Mouse (Mus musculus) embryonic facial prominence, embryonic 10.5 days (tissue): ENCODE measurements around the gene Icosl. TPM values are rescaled to one million over a fixed set of nuclear protein-coding genes. Genes with fewer than 3 reads are reported as not detected.
"Not testable (repeated sequence)": the region's sequence is repeated elsewhere in the genome, so short reads cannot be mapped to it uniquely, and the experiment has no call there.

Experiments
- DNase-seq: peaks from one replicate; pipeline ENCODE4 v3.0.0-alpha.2; 2017; ENCODE audit warnings: low spot score
- H3K27ac ChIP-seq: fragments of 300-500 bp; sonication (generic); replicated peaks from 2 replicates; pipeline ENCODE4 v1.5.1; 2016; ENCODE audit warnings: mild to moderate bottlenecking
- H3K27me3 ChIP-seq: fragments of 300-500 bp; sonication (generic); replicated peaks from 2 replicates; pipeline ENCODE4 v1.6.1; 2016; ENCODE audit warnings: low read depth, mild to moderate bottlenecking; ENCODE audit not compliant: poor library complexity, severe bottlenecking
- H3K36me3 ChIP-seq: fragments of 300-500 bp; sonication (generic); replicated peaks from 2 replicates; pipeline ENCODE4 v1.6.1; 2016; ENCODE audit warnings: mild to moderate bottlenecking, moderate library complexity
- H3K4me1 ChIP-seq: fragments of 300-500 bp; sonication (generic); 2 replicates; pipeline ENCODE4 v1.6.1; 2016
- H3K4me3 ChIP-seq: fragments of 300-500 bp; sonication (generic); 2 replicates; pipeline ENCODE4 v1.5.1; 2016; ENCODE audit warnings: mild to moderate bottlenecking, moderate library complexity
- H3K9me3 ChIP-seq: fragments of 300-500 bp; sonication (generic); 2 replicates; pipeline ENCODE4 v1.6.1; 2016; ENCODE audit warnings: mild to moderate bottlenecking
- WGBS: fragments of 180-500 bp; shearing (Covaris S2); methylation state at CpG from one replicate; pipeline ENCODE4 v1.1.7; 2016; 5-methylcytosine and 5-hydroxymethylcytosine counted together
- polyA plus RNA-seq: library from polyadenylated mRNA; unstranded; fragments of >200 nt; fragmentation: Nextera tagmentation; extraction: Ambion mirVana; gene quantifications from 2 replicates; pipeline ENCODE4 v1.2.1, GENCODE M21; 2016

Gene Icosl
- polyA plus RNA-seq, 1 experiment from 2014 or later: 2.8 TPM

- H3K27ac ChIP-seq: no peak overlapping the region
- H3K36me3 ChIP-seq: no peaks in the 10 kb centered on the region
- H3K9me3 ChIP-seq: no peaks in the 10 kb centered on the region
- 28% methylated on average over 16 of the region's 16 CpGs for WGBS
- peak; percentile 50 for DNase-seq
- peaks cover 13% of the 10 kb centered on the region for H3K4me1 ChIP-seq
- no peaks in the 10 kb centered on the region for H3K27me3 ChIP-seq
- peak overlapping the region; percentile 49 for H3K4me3 ChIP-seq
These were observed 32.1 kb downstream of the Icosl start for GRCm38 (mm10) chr10:78100989-78101780.

GRCm38 (mm10) chr10:78104555-78105490, 35.7 kb downstream of the Icosl start:
- H3K36me3 ChIP-seq: no peaks in the 10 kb centered on the region
- WGBS: 86% methylated on average over 11 of the region's 11 CpGs

GRCm38 (mm10) chr10:78105548-78105947, 36.4 kb downstream of the Icosl start:
- H3K4me3 ChIP-seq: no peak overlapping the region
- no peaks in the 10 kb centered on the region for H3K27me3 ChIP-seq
- 85% methylated on average over 12 of the region's 12 CpGs for WGBS
- DNase-seq: no peak
- no peak overlapping the region for H3K27ac ChIP-seq
- no peaks in the 10 kb centered on the region for H3K9me3 ChIP-seq
- no peaks in the 10 kb centered on the region for H3K36me3 ChIP-seq
- peaks cover 13% of the 10 kb centered on the region for H3K4me1 ChIP-seq

More at GRCm38 (mm10) chr10:78104555-78105490, 35.7 kb downstream of the Icosl start:
- Histone ChIP-seq H3K4me3 (no peak overlapping the region), H3K9me3 (no peaks in the 10 kb centered on the region), H3K4me1 (peaks cover 13% of the 10 kb centered on the region), H3K27me3 (no peaks in the 10 kb centered on the region), H3K27ac (no peak overlapping the region)
- no peak for DNase-seq

- H3K27ac ChIP-seq: no peak overlapping the region
- H3K9me3 ChIP-seq: 0 out of 2 replicates have a peak, but pooled peaks cover 2% of the 10 kb centered on the region
- DNase-seq: no peak
- no peaks in the 10 kb centered on the region for H3K27me3 ChIP-seq
- 70% methylated on average over 4 of the region's 4 CpGs for WGBS
- H3K4me1 ChIP-seq: no peaks in the 10 kb centered on the region
- H3K4me3 ChIP-seq: no peak overlapping the region
- no peaks in the 10 kb centered on the region for H3K36me3 ChIP-seq
These were observed 45.5 kb downstream of the Icosl start for GRCm38 (mm10) chr10:78114521-78115092.

- no peak overlapping the region for H3K4me3 ChIP-seq
- H3K27me3 ChIP-seq: no peaks in the 10 kb centered on the region
- whole genome bisulfite sequencing: 78% methylated on average over 2 of the region's 2 CpGs
- no peak for DNase-seq
- H3K9me3 ChIP-seq: 0 out of 2 replicates have a peak, but pooled peaks cover 2% of the 10 kb centered on the region
- no peaks in the 10 kb centered on the region for H3K4me1 ChIP-seq
- no peaks in the 10 kb centered on the region for H3K36me3 ChIP-seq
- H3K27ac ChIP-seq: no peak overlapping the region
These were observed 46.1 kb downstream of the Icosl start for GRCm38 (mm10) chr10:78115153-78115552.

GRCm38 (mm10) chr10:78119422-78119821, 50.3 kb downstream of the Icosl start:
- H3K9me3 ChIP-seq: no peaks in the 10 kb centered on the region
- H3K27ac ChIP-seq: no peak overlapping the region
- no peak overlapping the region for H3K4me3 ChIP-seq
- WGBS: 90% methylated on average over 4 of the region's 4 CpGs
- DNase-seq: no peak
- no peaks in the 10 kb centered on the region for H3K27me3 ChIP-seq
- H3K36me3 ChIP-seq: no peaks in the 10 kb centered on the region
- H3K4me1 ChIP-seq: peaks cover 5% of the 10 kb centered on the region; the same call in 1 of the 2 replicates

- not testable (repeated sequence) for DNase-seq, H3K9me3 ChIP-seq, H3K27me3 ChIP-seq, H3K36me3 ChIP-seq, H3K27ac ChIP-seq, H3K4me3 ChIP-seq
- peaks cover 18% of the 10 kb centered on the region for H3K4me1 ChIP-seq
- 65% methylated on average over 6 of the region's 6 CpGs for WGBS
These were observed 55.0 kb downstream of the Icosl start for GRCm38 (mm10) chr10:78124137-78124536.

- WGBS: 57% methylated on average over 8 of the region's 8 CpGs
- H3K27ac ChIP-seq, H3K36me3 ChIP-seq, H3K9me3 ChIP-seq, H3K27me3 ChIP-seq, H3K4me3 ChIP-seq, DNase-seq: not testable (repeated sequence)
- peaks cover 18% of the 10 kb centered on the region for H3K4me1 ChIP-seq
These were observed 56.0 kb downstream of the Icosl start for GRCm38 (mm10) chr10:78125061-78125460.

GRCm38 (mm10) chr10:78126311-78126710, 57.2 kb downstream of the Icosl start:
- 90% methylated on average over 5 of the region's 5 CpGs for WGBS
- H3K4me1 ChIP-seq: peaks cover 18% of the 10 kb centered on the region
- no peak overlapping the region for H3K4me3 ChIP-seq
- H3K27ac ChIP-seq: no peak overlapping the region
- DNase-seq: no peak
- H3K36me3 ChIP-seq: no peaks in the 10 kb centered on the region
- no peaks in the 10 kb centered on the region for H3K9me3 ChIP-seq
- no peaks in the 10 kb centered on the region for H3K27me3 ChIP-seq

GRCm38 (mm10) chr10:78127046-78127870, 58.2 kb downstream of the Icosl start:
- no peaks in the 10 kb centered on the region for H3K27me3 ChIP-seq
- no peaks in the 10 kb centered on the region for H3K36me3 ChIP-seq
- no peak overlapping the region for H3K4me3 ChIP-seq
- no peak overlapping the region for H3K27ac ChIP-seq
- no peaks in the 10 kb centered on the region for H3K9me3 ChIP-seq
- 72% methylated on average over 9 of the region's 9 CpGs for WGBS
- H3K4me1 ChIP-seq: peaks cover 18% of the 10 kb centered on the region
- no peak for DNase-seq

GRCm38 (mm10) chr10:78127931-78128330, 58.8 kb downstream of the Icosl start:
- no peak overlapping the region for H3K27ac ChIP-seq
- no peaks in the 10 kb centered on the region for H3K27me3 ChIP-seq
- no peak for DNase-seq
- no peaks in the 10 kb centered on the region for H3K36me3 ChIP-seq
- WGBS: 52% methylated on average over 1 of the region's 1 CpGs
- H3K4me3 ChIP-seq: no peak overlapping the region
- H3K4me1 ChIP-seq: peaks cover 18% of the 10 kb centered on the region
- no peaks in the 10 kb centered on the region for H3K9me3 ChIP-seq

GRCm38 (mm10) chr10:78128647-78129046, 59.5 kb downstream of the Icosl start:
- no peak overlapping the region for H3K27ac ChIP-seq
- no peaks in the 10 kb centered on the region for H3K36me3 ChIP-seq
- no peak overlapping the region for H3K4me3 ChIP-seq
- no peaks in the 10 kb centered on the region for H3K27me3 ChIP-seq
- 83% methylated on average over 2 of the region's 2 CpGs for WGBS
- no peak for DNase-seq
- no peaks in the 10 kb centered on the region for H3K9me3 ChIP-seq
- H3K4me1 ChIP-seq: peaks cover 18% of the 10 kb centered on the region
